Mouse (Mus musculus) hematopoietic stem cell, adult 5-6 weeks (primary cell): ENCODE data around the gene Stac2. TPM values are rescaled to one million over a fixed set of nuclear protein-coding genes. Genes with fewer than 3 reads are reported as not detected.

ENCODE experiments used
- ATAC-seq, 2 experiments: fragments of 125-278 bp in 1 of 2; replicated peaks in 1 of 2; 2 replicates each; pipeline ENCODE4 v1.8.0; 2016 to 2017; ENCODE audit warnings: inconsistent platforms in 2 of 2, mild to moderate bottlenecking in 2 of 2, moderate number of reproducible peaks in 2 of 2, low read depth in 1 of 2, moderate TSS enrichment in 1 of 2; ENCODE audit not compliant: low FRiP score in 2 of 2, poor library complexity in 2 of 2, severe bottlenecking in 2 of 2, insufficient read depth in 1 of 2, low TSS enrichment in 1 of 2
- total RNA-seq: library from RNA; stranded (forward); fragments of 172-1452, 232-1000 nt; gene quantifications from 2 replicates; pipeline ENCODE4 v1.2.3, GENCODE M21; 2017

Stac2 gene
- total RNA-seq, 1 experiment from 2014 or later = not detected

GRCm38 (mm10) chr11:97988530-97989096, 64.6 kb downstream of the Stac2 start:
- peak; percentile 40 to 45 for ATAC-seq

GRCm38 (mm10) chr11:97987551-97988526, 65.4 kb downstream of the Stac2 start:
- peak; percentile 75 to 76 for ATAC-seq

- ATAC-seq = no peak
Measured at GRCm38 (mm10) chr11:97986738-97987465, 66.4 kb downstream of the Stac2 start.

Other genes with a start within 250 kb of the Stac2 start
- gene B230217C12Rik, start 212.7 kb downstream of the Stac2 start, total RNA-seq = 0.81 and 1.5 TPM in 2 replicates
- 0.25 and 2.2 TPM in 2 replicates for gene Fbxo47, start 169.3 kb downstream of the Stac2 start, total RNA-seq
- 0.56 and 5.5 TPM in 2 replicates for gene Plxdc1, start 67.0 kb downstream of the Stac2 start, total RNA-seq
- 1.3 and 3.2 TPM in 2 replicates for gene Arl5c, start 57.3 kb downstream of the Stac2 start, total RNA-seq
- gene Cacnb1, start 30.4 kb downstream of the Stac2 start, total RNA-seq = 2.9 and 6.9 TPM in 2 replicates
- gene Rpl19, start 26.8 kb downstream of the Stac2 start, total RNA-seq = 1,707 and 1,745 TPM in 2 replicates
- gene Fbxl20, start 96.9 kb upstream of the Stac2 start, total RNA-seq = 24.8 and 26.5 TPM in 2 replicates
- 44.3 and 69.4 TPM in 2 replicates for gene Med1, start 139.8 kb upstream of the Stac2 start, total RNA-seq
- gene Cdk12, start 149.6 kb upstream of the Stac2 start, total RNA-seq = 68.2 and 73.3 TPM in 2 replicates